Mouse (Mus musculus): ENCODE measurements at regions not wholly inside any gene's neighbourhood (a gene's known extent, or its start where the extent isn't known, plus 50 kb on each side); places are given as distances from the start of the nearest gene placed in this dataset.
"Not testable (repeated sequence)": the region's sequence is repeated elsewhere in the genome, so short reads cannot be mapped to it uniquely, and the experiment has no call there.

DNA sequence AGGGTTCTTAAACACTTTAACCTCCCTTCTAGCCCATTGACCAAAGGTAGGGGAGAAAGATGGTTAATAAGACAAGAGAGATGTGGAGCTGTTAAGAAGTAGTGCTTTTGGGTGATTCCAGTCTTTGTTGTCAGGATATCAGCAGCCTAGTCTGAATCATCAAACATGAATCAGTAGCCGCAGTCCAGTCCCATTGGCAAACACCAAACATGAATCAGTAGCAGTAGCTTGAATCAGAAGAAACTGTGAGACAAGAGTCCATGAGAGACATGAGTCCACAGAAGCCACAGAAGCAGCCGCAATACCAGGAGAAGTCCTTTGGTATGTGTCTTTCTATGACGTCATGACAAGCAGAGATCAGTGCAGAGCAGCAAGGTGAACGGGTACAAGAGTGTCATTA, 110.5 kb upstream of the Frmd4a start:
- no peak for ATAC-seq (replicated peaks; ENCODE audit: insufficient number of reproducible peaks, low FRiP score, low TSS enrichment, low read depth)
- H3K4me2 ChIP-seq (ENCODE audit: low read depth, low read length) = no peak overlapping the region
- H3K9ac ChIP-seq (replicated peaks; ENCODE audit: low read length) = no peak overlapping the region
- H3K9me3 ChIP-seq (replicated peaks; ENCODE audit: control insufficient read depth, low read length) = no peaks in the 10 kb centered on the region
- H3K36me3 ChIP-seq (replicated peaks; ENCODE audit: control insufficient read depth, insufficient read depth, low read depth, low read length) = no peaks in the 10 kb centered on the region
- DNase-seq (ENCODE audit: low spot score) = no peak
- WGBS = 88% methylated on average over 4 of the region's 4 CpGs
- no peaks in the 10 kb centered on the region for H3K27me3 ChIP-seq (ENCODE audit: control insufficient read depth, insufficient read depth, low read length)
- no peak overlapping the region for H3K4me3 ChIP-seq (ENCODE audit: low read depth, low read length)
- H3K4me1 ChIP-seq (ENCODE audit: control insufficient read depth, insufficient read depth, low read length) = no peaks in the 10 kb centered on the region
- H3K27ac ChIP-seq (replicated peaks; ENCODE audit: low read depth, low read length) = no peak overlapping the region

DNA sequence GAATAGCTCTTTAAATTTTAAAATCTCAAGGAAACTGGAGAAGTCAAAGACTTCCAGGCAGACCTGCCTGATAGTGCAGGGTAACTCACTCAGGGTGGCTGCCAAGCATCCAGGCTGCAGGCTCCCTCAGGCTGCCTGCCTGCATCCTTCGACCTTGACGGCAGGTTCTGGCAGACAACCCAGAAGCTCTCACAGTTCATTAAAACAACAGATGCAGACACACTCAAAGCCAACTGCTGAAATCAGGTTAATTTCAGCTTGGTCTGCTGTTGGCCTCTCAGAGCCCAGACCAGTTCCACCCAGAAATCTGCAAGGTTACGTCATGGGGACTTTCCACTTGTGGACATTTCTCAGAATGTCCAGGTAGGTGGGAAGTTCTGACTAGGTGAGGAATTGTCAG, 109.3 kb upstream of the Frmd4a start:
- no peak overlapping the region for H3K9ac ChIP-seq (replicated peaks; ENCODE audit: low read length)
- DNase-seq (ENCODE audit: low spot score) (no peak), ATAC-seq (replicated peaks; ENCODE audit: insufficient number of reproducible peaks, low FRiP score, low TSS enrichment, low read depth) (no peak)
- H3K9me3 ChIP-seq (replicated peaks; ENCODE audit: control insufficient read depth, low read length) = no peaks in the 10 kb centered on the region
- no peak overlapping the region for H3K4me2 ChIP-seq (ENCODE audit: low read depth, low read length)
- 91% methylated on average over 3 of the region's 3 CpGs for WGBS
- H3K4me1 ChIP-seq (ENCODE audit: control insufficient read depth, insufficient read depth, low read length) = no peaks in the 10 kb centered on the region
- H3K4me3 ChIP-seq (ENCODE audit: low read depth, low read length) = no peak overlapping the region
- no peaks in the 10 kb centered on the region for H3K27me3 ChIP-seq (ENCODE audit: control insufficient read depth, insufficient read depth, low read length)
- no peaks in the 10 kb centered on the region for H3K36me3 ChIP-seq (replicated peaks; ENCODE audit: control insufficient read depth, insufficient read depth, low read depth, low read length)
- H3K27ac ChIP-seq (replicated peaks; ENCODE audit: low read depth, low read length) = no peak overlapping the region

DNA sequence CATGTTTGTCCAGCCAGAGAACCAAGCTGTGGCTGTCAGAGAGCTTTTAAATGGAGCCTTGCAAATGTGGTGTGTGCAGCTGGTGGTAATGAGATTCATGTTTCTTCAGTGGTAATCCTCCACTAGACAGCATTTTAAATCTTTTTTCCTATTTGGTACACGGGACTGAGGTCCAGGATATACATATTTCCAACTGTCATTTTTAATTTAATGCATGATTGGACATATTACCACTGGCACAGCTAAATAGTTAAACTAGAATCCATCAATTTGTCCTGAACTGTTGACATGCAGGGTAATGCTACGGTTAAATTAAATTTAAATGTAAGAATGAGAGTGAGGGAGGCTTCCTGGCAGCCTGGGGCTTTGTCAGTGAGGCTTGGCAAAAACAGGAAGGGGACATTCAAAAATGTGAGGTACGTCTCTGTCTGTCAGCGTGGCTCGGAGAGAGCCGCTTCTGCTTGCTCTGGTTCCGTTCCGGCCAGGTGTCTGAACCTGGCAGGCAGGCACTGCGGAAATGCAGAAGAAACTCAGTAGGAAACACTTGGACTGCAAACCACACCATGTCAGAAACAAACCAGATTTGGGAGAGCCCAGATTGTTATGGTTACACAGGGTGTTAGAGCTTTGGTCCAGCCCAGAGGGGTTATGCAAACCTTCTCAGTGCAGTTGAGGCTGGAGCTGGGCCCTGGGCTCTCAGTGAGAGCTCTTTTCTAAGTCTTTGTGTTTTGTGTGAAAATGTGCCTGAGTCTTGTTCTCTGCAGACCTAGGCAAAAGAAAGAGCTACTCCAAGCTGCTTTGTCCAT, 107.2 kb upstream of the Frmd4a start:
- no peak overlapping the region for H3K9ac ChIP-seq (replicated peaks; ENCODE audit: low read length)
- no peak for ATAC-seq (replicated peaks; ENCODE audit: insufficient number of reproducible peaks, low FRiP score, low TSS enrichment, low read depth)
- DNase-seq (ENCODE audit: low spot score) = no peak
- H3K27ac ChIP-seq (replicated peaks; ENCODE audit: low read depth, low read length) = no peak overlapping the region
- H3K9me3 ChIP-seq (replicated peaks; ENCODE audit: control insufficient read depth, low read length) = no peaks in the 10 kb centered on the region
- H3K4me3 ChIP-seq (ENCODE audit: low read depth, low read length) = no peak overlapping the region
- no peaks in the 10 kb centered on the region for H3K36me3 ChIP-seq (replicated peaks; ENCODE audit: control insufficient read depth, insufficient read depth, low read depth, low read length)
- no peaks in the 10 kb centered on the region for H3K27me3 ChIP-seq (ENCODE audit: control insufficient read depth, insufficient read depth, low read length)
- 69% methylated on average over 9 of the region's 9 CpGs for WGBS
- no peak overlapping the region for H3K4me2 ChIP-seq (ENCODE audit: low read depth, low read length)
- no peaks in the 10 kb centered on the region for H3K4me1 ChIP-seq (ENCODE audit: control insufficient read depth, insufficient read depth, low read length)

DNA sequence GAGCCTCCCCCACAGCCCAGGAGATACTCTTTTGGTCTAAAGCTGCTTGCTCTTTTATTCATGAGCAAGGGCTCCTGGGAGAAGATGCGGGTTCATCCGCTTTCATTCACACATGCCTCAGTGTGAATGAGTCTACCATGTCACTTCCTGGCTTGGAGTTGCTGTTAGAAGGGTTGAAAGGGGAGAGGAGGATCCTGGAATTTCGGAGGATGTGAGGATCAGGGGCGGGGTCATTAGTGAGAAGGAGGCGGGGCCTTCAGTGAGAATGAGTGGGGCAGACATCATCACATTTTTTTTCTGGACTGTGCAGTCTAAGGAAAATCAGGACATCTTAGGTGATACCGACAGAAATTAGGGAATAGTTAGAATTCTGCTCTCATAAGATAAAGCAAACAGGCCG, 102.4 kb upstream of the Frmd4a start:
- ATAC-seq (replicated peaks; ENCODE audit: insufficient number of reproducible peaks, low FRiP score, low TSS enrichment, low read depth) (no peak), DNase-seq (ENCODE audit: low spot score) (no peak)
- H3K9ac ChIP-seq (replicated peaks; ENCODE audit: low read length) = no peak overlapping the region
- no peaks in the 10 kb centered on the region for H3K27me3 ChIP-seq (ENCODE audit: control insufficient read depth, insufficient read depth, low read length)
- H3K4me3 ChIP-seq (ENCODE audit: low read depth, low read length) = no peak overlapping the region
- H3K36me3 ChIP-seq (replicated peaks; ENCODE audit: control insufficient read depth, insufficient read depth, low read depth, low read length) = no peaks in the 10 kb centered on the region
- H3K4me1 ChIP-seq (ENCODE audit: control insufficient read depth, insufficient read depth, low read length) = no peaks in the 10 kb centered on the region
- no peak overlapping the region for H3K27ac ChIP-seq (replicated peaks; ENCODE audit: low read depth, low read length)
- H3K4me2 ChIP-seq (ENCODE audit: low read depth, low read length) = no peak overlapping the region
- 82% methylated on average over 7 of the region's 7 CpGs for WGBS
- no peaks in the 10 kb centered on the region for H3K9me3 ChIP-seq (replicated peaks; ENCODE audit: control insufficient read depth, low read length)

DNA sequence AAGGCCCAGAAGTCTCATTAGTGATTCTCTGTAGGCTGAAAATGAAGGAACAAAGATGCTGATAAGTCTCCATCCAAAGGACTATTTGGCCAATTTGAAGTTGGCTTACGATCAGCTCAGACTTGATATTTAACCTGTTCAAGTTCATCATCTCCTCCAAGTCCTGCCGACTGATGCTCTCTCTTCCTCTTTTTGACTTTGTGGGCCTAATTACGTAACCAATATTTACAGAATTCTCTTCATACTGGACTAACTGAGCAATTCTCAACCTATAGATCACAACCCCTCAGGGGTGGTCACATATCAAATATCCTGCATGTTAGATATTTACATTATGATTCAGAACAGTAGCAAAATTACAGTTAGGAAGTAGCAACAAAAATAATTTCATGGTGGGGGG, 101.2 kb upstream of the Frmd4a start:
- no peaks in the 10 kb centered on the region for H3K27me3 ChIP-seq (ENCODE audit: control insufficient read depth, insufficient read depth, low read length)
- ATAC-seq (replicated peaks; ENCODE audit: insufficient number of reproducible peaks, low FRiP score, low TSS enrichment, low read depth) (no peak), DNase-seq (ENCODE audit: low spot score) (no peak)
- no peaks in the 10 kb centered on the region for H3K4me1 ChIP-seq (ENCODE audit: control insufficient read depth, insufficient read depth, low read length)
- 80% methylated on average over 3 of the region's 3 CpGs for whole genome bisulfite sequencing
- H3K36me3 ChIP-seq (replicated peaks; ENCODE audit: control insufficient read depth, insufficient read depth, low read depth, low read length) = no peaks in the 10 kb centered on the region
- no peaks in the 10 kb centered on the region for H3K9me3 ChIP-seq (replicated peaks; ENCODE audit: control insufficient read depth, low read length)
- H3K9ac ChIP-seq (replicated peaks; ENCODE audit: low read length) = no peak overlapping the region
- H3K4me2 ChIP-seq (ENCODE audit: low read depth, low read length) = no peak overlapping the region
- H3K4me3 ChIP-seq (ENCODE audit: low read depth, low read length) = no peak overlapping the region
- H3K27ac ChIP-seq (replicated peaks; ENCODE audit: low read depth, low read length) = no peak overlapping the region

DNA sequence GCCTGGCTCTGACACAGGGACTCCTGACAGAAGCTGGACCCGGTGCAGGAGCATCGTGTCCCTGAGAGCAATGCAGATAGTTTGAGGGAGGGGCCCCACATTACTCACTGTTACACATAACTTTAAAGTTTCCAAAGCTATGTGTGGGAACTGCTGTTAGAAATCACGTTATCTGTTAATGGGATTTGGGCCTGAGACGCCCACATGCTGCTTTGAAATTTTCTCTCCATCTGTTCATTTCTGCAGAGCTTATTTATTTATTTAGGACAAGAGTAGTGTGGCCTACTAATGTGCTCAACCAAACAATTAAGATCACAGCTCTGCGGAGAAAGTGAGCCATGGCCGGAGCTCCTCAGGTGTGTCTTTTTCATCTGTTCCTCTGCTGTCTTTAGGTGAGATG, 99.4 kb upstream of the Frmd4a start:
- ATAC-seq (replicated peaks; ENCODE audit: insufficient number of reproducible peaks, low FRiP score, low TSS enrichment, low read depth) = no peak
- no peaks in the 10 kb centered on the region for H3K4me1 ChIP-seq (ENCODE audit: control insufficient read depth, insufficient read depth, low read length)
- 80% methylated on average over 6 of the region's 6 CpGs for WGBS

DNA sequence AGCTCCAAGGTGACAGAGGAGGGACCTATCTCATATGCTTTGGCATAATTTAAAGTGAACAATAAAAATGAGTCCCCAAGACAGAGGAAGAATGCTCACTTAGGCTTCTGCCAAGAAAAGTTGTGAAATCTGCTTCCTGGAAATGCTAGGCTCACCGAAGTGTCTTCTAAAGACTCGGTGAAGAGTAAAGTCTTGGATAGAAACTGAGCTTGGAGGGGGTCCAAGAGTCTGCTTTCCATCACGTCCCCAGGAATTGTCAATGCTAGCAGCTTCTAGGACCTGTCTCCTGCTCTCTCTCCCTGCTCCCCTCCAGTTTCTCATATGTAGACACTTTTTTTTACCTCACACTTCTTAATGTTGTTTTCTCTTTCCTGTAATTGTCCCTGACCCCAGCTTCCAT, 97.6 kb upstream of the Frmd4a start:
- no peak for ATAC-seq (replicated peaks; ENCODE audit: insufficient number of reproducible peaks, low FRiP score, low TSS enrichment, low read depth)
- Histone ChIP-seq H3K27me3 (ENCODE audit: control insufficient read depth, insufficient read depth, low read length) (no peaks in the 10 kb centered on the region), H3K9me3 (replicated peaks; ENCODE audit: control insufficient read depth, low read length) (no peaks in the 10 kb centered on the region), H3K4me2 (ENCODE audit: low read depth, low read length) (no peak overlapping the region), H3K4me3 (ENCODE audit: low read depth, low read length) (no peak overlapping the region), H3K9ac (replicated peaks; ENCODE audit: low read length) (no peak overlapping the region), H3K27ac (replicated peaks; ENCODE audit: low read depth, low read length) (no peak overlapping the region), H3K4me1 (ENCODE audit: control insufficient read depth, insufficient read depth, low read length) (no peaks in the 10 kb centered on the region), H3K36me3 (replicated peaks; ENCODE audit: control insufficient read depth, insufficient read depth, low read depth, low read length) (no peaks in the 10 kb centered on the region)
- DNase-seq (ENCODE audit: low spot score) = no peak
- 89% methylated on average over 3 of the region's 3 CpGs for WGBS

More for the DNA sequence above, 99.4 kb upstream of the Frmd4a start:
- Histone ChIP-seq H3K9ac (replicated peaks; ENCODE audit: low read length) (no peak overlapping the region), H3K9me3 (replicated peaks; ENCODE audit: control insufficient read depth, low read length) (no peaks in the 10 kb centered on the region), H3K27ac (replicated peaks; ENCODE audit: low read depth, low read length) (no peak overlapping the region), H3K4me2 (ENCODE audit: low read depth, low read length) (no peak overlapping the region), H3K4me3 (ENCODE audit: low read depth, low read length) (no peak overlapping the region), H3K36me3 (replicated peaks; ENCODE audit: control insufficient read depth, insufficient read depth, low read depth, low read length) (no peaks in the 10 kb centered on the region), H3K27me3 (ENCODE audit: control insufficient read depth, insufficient read depth, low read length) (no peaks in the 10 kb centered on the region)
- no peak for DNase-seq (ENCODE audit: low spot score)

DNA sequence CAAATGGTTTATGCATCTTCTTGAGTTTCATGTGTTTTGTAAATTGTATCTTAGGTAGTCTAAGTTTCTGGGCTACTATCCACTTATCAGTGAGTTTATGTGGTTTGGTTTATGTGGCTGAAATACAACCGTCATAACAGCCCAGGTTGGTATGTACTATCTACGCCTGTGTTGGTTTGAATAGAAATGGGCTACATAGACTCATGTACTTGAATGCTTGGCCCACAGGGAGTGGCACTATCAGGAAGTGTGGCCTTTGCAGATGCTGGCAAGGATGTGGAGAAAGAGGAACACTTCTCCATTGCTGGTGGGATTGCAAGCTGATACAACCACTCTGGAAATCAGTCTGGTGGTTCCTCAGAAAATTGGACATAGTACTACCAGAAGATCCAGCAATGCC, 96.4 kb upstream of the Frmd4a start:
- not testable (repeated sequence) for H3K9me3 ChIP-seq (replicated peaks; ENCODE audit: control insufficient read depth, low read length); H3K9ac ChIP-seq (replicated peaks; ENCODE audit: low read length); H3K4me1 ChIP-seq (ENCODE audit: control insufficient read depth, insufficient read depth, low read length); ATAC-seq (replicated peaks; ENCODE audit: insufficient number of reproducible peaks, low FRiP score, low TSS enrichment, low read depth); H3K27ac ChIP-seq (replicated peaks; ENCODE audit: low read depth, low read length); H3K4me3 ChIP-seq (ENCODE audit: low read depth, low read length); H3K27me3 ChIP-seq (ENCODE audit: control insufficient read depth, insufficient read depth, low read length); H3K36me3 ChIP-seq (replicated peaks; ENCODE audit: control insufficient read depth, insufficient read depth, low read depth, low read length); DNase-seq (ENCODE audit: low spot score); H3K4me2 ChIP-seq (ENCODE audit: low read depth, low read length)
- 90% methylated on average over 2 of the region's 2 CpGs for WGBS
